Mouse (Mus musculus): ENCODE measurements at regions not wholly inside any gene's neighbourhood (a gene's known extent, or its start where the extent isn't known, plus 50 kb on each side); places are given as distances from the start of the nearest gene placed in this dataset.

- TF ChIP-seq CTCF (IDR thresholded peaks at IDR 0.05) (no peak), POLR2A (IDR thresholded peaks at IDR 0.05; ENCODE audit: insufficient read depth, low read depth, low read length) (no peak)
Observed at GRCm38 (mm10) chr2:131702146-131702545, 140.1 kb upstream of the Adra1d start.
